Mouse (Mus musculus): ENCODE measurements around the gene Oser1. TPM values are rescaled to one million over a fixed set of nuclear protein-coding genes. Genes with fewer than 3 reads are reported as not detected.

The Oser1 gene
- total RNA-seq, 2 experiments from 2014 or later, result 17.1 to 17.2 TPM

- Histone ChIP-seq H3K4me3 (no peak overlapping the region), H3K27ac (no peak overlapping the region)
- TF ChIP-seq CTCF (conservative IDR thresholded peaks at IDR 0.05), result no peak
- no peak for DNase-seq (ENCODE audit: low spot score in 2 of 2)
These were observed 65.8 kb downstream of the Oser1 start for GRCm38 (mm10) chr2:163358662-163359061.

GRCm38 (mm10) chr2:163356113-163356840 lies 68.2 kb downstream of the Oser1 start:
- no peak overlapping the region for H3K27ac ChIP-seq
- TF ChIP-seq CTCF (conservative IDR thresholded peaks at IDR 0.05), result no peak
- H3K4me3 ChIP-seq, result no peak overlapping the region
- DNase-seq (ENCODE audit: low spot score in 2 of 2), result no peak

Other genes starting within 250 kb of the Oser1 start
- 10 to 100 TPM; 20.8 to 21.3 TPM for gene Tox2, start 221.6 kb downstream of the Oser1 start, total RNA-seq (2021)
- under 1 TPM; 0.41 to 0.54 TPM for gene Jph2, start 26.7 kb downstream of the Oser1 start, total RNA-seq (2021)
- 10 to 100 TPM; 61.5 to 70.7 TPM for gene Gdap1l1, start 13.8 kb upstream of the Oser1 start, total RNA-seq (2021)
- 10 to 100 TPM; 19.0 to 20.0 TPM for gene Fitm2, start 47.9 kb upstream of the Oser1 start, total RNA-seq (2021)
- not detected for gene R3hdml, start 67.6 kb upstream of the Oser1 start, total RNA-seq (2021)
- gene Hnf4a, start 82.1 kb upstream of the Oser1 start, total RNA-seq (2021), result not detected
- 10 to 100 TPM; 49.0 to 50.4 TPM for gene Ttpal, start 177.6 kb upstream of the Oser1 start, total RNA-seq (2021)
- 100 to 1,000 TPM; 198 to 204 TPM for gene Serinc3, start 220.4 kb upstream of the Oser1 start, total RNA-seq (2021)
- gene Pkig, start 233.7 kb upstream of the Oser1 start, total RNA-seq (2021), result 10 to 100 TPM; 93.7 to 93.9 TPM